Mouse (Mus musculus): ENCODE data around the gene Fam124a. TPM values are rescaled to one million over a fixed set of nuclear protein-coding genes. Genes with fewer than 3 reads are reported as not detected.
A peak's percentile ranks its signal among the peaks of the same experiment; 100 is the strongest.
"Not testable (repeated sequence)": the region's sequence is repeated elsewhere in the genome, so short reads cannot be mapped to it uniquely, and the experiment has no call there.

The Fam124a gene
- polyA plus RNA-seq, 1 experiment from 2014 or later, result 20.9 TPM

DNA sequence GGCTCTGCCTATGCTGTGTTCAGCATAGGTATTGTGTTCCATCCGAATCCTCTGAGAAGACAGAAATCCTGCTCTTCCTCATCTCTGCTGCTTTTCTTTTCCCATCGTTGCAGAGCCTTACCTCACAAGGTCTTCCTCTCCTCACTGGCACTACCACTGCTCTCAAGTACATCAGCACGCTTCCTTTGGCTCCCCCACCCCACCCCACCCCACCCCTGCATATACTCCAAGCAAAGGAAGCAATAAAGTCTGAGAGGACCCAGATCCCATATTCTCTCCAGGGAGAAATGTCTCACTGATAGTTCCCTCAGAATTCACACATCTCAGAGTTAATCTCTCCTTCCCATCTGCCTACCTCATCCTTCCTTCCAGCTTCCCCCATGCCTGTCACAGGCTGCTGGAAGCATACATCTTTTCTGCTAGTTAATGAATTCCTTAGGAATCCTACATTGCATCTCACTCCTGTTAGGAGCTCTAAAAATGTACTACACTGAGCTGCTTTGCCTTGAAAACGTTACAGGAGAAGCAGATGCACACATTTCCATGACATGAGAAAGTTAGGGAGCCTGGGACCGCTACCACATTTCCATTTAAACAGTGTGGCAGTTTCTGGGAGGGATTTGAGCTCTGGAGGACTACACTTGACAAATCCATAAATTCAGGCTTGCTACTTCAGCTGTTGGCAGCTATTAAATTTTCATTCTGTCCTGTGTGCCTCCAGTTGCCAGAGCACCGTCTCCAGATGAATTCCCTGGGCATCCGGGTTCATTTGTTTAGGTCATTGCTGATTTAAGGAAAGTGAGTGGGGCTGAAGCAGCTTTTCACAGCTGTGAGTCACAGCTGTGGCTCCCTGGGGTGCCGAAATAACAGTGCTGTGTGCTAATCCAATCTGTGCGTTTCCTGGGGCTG lies 82.2 kb downstream of the Fam124a start:
- 25% methylated on average over 9 of the region's 9 CpGs for WGBS
- Histone ChIP-seq H3K27me3 (ENCODE audit: control insufficient read depth, insufficient read depth, low read length) (no peaks in the 10 kb centered on the region), H3K9me3 (ENCODE audit: control insufficient read depth, low read length) (no peaks in the 10 kb centered on the region), H3K4me2 (ENCODE audit: low read length) (peak overlapping the region; percentile 42), H3K27ac (replicated peaks; ENCODE audit: low read depth, low read length) (peak overlapping the region; percentile 60), H3K4me1 (ENCODE audit: control insufficient read depth, insufficient read depth, low read length) (peaks cover 16% of the 10 kb centered on the region), H3K4me3 (replicated peaks; ENCODE audit: low read depth, low read length) (no peak overlapping the region), H3K36me3 (ENCODE audit: control insufficient read depth, insufficient read depth, low read length) (no peaks in the 10 kb centered on the region), H3K9ac (replicated peaks; ENCODE audit: low read length) (peak overlapping the region; percentile 23; the same call in 1 of the 2 replicates)
- ATAC-seq (ENCODE audit: low FRiP score, low TSS enrichment), result peak; percentile 24; the same call in 1 of the 2 replicates
- DNase-seq, result peak; percentile 69

DNA sequence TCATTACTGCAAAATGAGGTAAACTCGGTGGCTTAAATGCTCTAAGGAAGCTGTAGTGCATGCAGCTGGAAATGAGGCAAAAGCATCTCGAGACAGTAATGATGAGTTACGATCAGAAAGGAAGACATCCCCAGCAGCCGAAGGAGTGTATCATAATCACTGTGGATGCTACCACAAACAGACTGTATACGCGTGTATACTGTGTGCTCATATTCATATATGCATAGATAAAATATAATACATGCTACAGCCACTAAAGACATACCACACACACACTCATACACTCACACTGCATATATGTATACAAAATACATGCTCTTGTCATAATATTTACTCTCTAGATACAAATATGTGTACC lies 82.8 kb downstream of the Fam124a start:
- WGBS, result 36% methylated on average over 6 of the region's 6 CpGs
- H3K4me2 ChIP-seq (ENCODE audit: low read length), result peak overlapping the region; percentile 42
- H3K36me3 ChIP-seq (ENCODE audit: control insufficient read depth, insufficient read depth, low read length), result no peaks in the 10 kb centered on the region
- H3K27ac ChIP-seq (replicated peaks; ENCODE audit: low read depth, low read length), result peak overlapping the region; percentile 60
- no peak overlapping the region; the same call in 1 of the 2 replicates for H3K9ac ChIP-seq (replicated peaks; ENCODE audit: low read length)
- DNase-seq, result no peak
- H3K9me3 ChIP-seq (ENCODE audit: control insufficient read depth, low read length), result no peaks in the 10 kb centered on the region
- peaks cover 16% of the 10 kb centered on the region for H3K4me1 ChIP-seq (ENCODE audit: control insufficient read depth, insufficient read depth, low read length)
- no peaks in the 10 kb centered on the region for H3K27me3 ChIP-seq (ENCODE audit: control insufficient read depth, insufficient read depth, low read length)
- peak; percentile 50; the same call in 1 of the 2 replicates for ATAC-seq (ENCODE audit: low FRiP score, low TSS enrichment)
- H3K4me3 ChIP-seq (replicated peaks; ENCODE audit: low read depth, low read length), result no peak overlapping the region

GRCm38 (mm10) chr14:62639111-62639510 lies 83.6 kb downstream of the Fam124a start:
- DNase-seq (peak; percentile 12), ATAC-seq (ENCODE audit: low FRiP score, low TSS enrichment) (no peak)
- no peaks in the 10 kb centered on the region for H3K27me3 ChIP-seq (ENCODE audit: control insufficient read depth, insufficient read depth, low read length)
- H3K9me3 ChIP-seq (ENCODE audit: control insufficient read depth, low read length), result no peaks in the 10 kb centered on the region
- H3K4me2 ChIP-seq (ENCODE audit: low read length), result no peak overlapping the region
- 83% methylated on average over 6 of the region's 6 CpGs for WGBS
- no peaks in the 10 kb centered on the region for H3K36me3 ChIP-seq (ENCODE audit: control insufficient read depth, insufficient read depth, low read length)
- H3K27ac ChIP-seq (replicated peaks; ENCODE audit: low read depth, low read length), result no peak overlapping the region
- no peak overlapping the region for H3K9ac ChIP-seq (replicated peaks; ENCODE audit: low read length)
- no peak overlapping the region for H3K4me3 ChIP-seq (replicated peaks; ENCODE audit: low read depth, low read length)
- peaks cover 16% of the 10 kb centered on the region for H3K4me1 ChIP-seq (ENCODE audit: control insufficient read depth, insufficient read depth, low read length)

GRCm38 (mm10) chr14:62639551-62639950 lies 84.0 kb downstream of the Fam124a start:
- Histone ChIP-seq H3K36me3 (ENCODE audit: control insufficient read depth, insufficient read depth, low read length) (no peaks in the 10 kb centered on the region), H3K4me2 (ENCODE audit: low read length) (no peak overlapping the region), H3K27ac (replicated peaks; ENCODE audit: low read depth, low read length) (no peak overlapping the region), H3K27me3 (ENCODE audit: control insufficient read depth, insufficient read depth, low read length) (no peaks in the 10 kb centered on the region), H3K9me3 (ENCODE audit: control insufficient read depth, low read length) (no peaks in the 10 kb centered on the region), H3K9ac (replicated peaks; ENCODE audit: low read length) (no peak overlapping the region), H3K4me3 (replicated peaks; ENCODE audit: low read depth, low read length) (no peak overlapping the region), H3K4me1 (ENCODE audit: control insufficient read depth, insufficient read depth, low read length) (peaks cover 16% of the 10 kb centered on the region)
- 93% methylated on average over 5 of the region's 5 CpGs for WGBS
- DNase-seq, result no peak
- ATAC-seq (ENCODE audit: low FRiP score, low TSS enrichment), result no peak

GRCm38 (mm10) chr14:62640396-62640795 lies 84.9 kb downstream of the Fam124a start:
- H3K36me3 ChIP-seq (ENCODE audit: control insufficient read depth, insufficient read depth, low read length), result no peaks in the 10 kb centered on the region
- no peak overlapping the region for H3K4me2 ChIP-seq (ENCODE audit: low read length)
- H3K9ac ChIP-seq (replicated peaks; ENCODE audit: low read length), result no peak overlapping the region
- H3K27ac ChIP-seq (replicated peaks; ENCODE audit: low read depth, low read length), result no peak overlapping the region
- H3K9me3 ChIP-seq (ENCODE audit: control insufficient read depth, low read length), result no peaks in the 10 kb centered on the region
- DNase-seq, result no peak
- 57% methylated on average over 4 of the region's 4 CpGs for WGBS
- no peaks in the 10 kb centered on the region for H3K27me3 ChIP-seq (ENCODE audit: control insufficient read depth, insufficient read depth, low read length)
- peaks cover 16% of the 10 kb centered on the region for H3K4me1 ChIP-seq (ENCODE audit: control insufficient read depth, insufficient read depth, low read length)
- H3K4me3 ChIP-seq (replicated peaks; ENCODE audit: low read depth, low read length), result no peak overlapping the region
- ATAC-seq (ENCODE audit: low FRiP score, low TSS enrichment), result no peak

GRCm38 (mm10) chr14:62642368-62642767 lies 86.8 kb downstream of the Fam124a start:
- ATAC-seq (ENCODE audit: low FRiP score, low TSS enrichment); H3K27ac ChIP-seq (replicated peaks; ENCODE audit: low read depth, low read length); H3K27me3 ChIP-seq (ENCODE audit: control insufficient read depth, insufficient read depth, low read length); H3K36me3 ChIP-seq (ENCODE audit: control insufficient read depth, insufficient read depth, low read length); H3K4me3 ChIP-seq (replicated peaks; ENCODE audit: low read depth, low read length); H3K9me3 ChIP-seq (ENCODE audit: control insufficient read depth, low read length); DNase-seq; H3K4me2 ChIP-seq (ENCODE audit: low read length); H3K9ac ChIP-seq (replicated peaks; ENCODE audit: low read length): not testable (repeated sequence)
- WGBS, result 96% methylated on average over 6 of the region's 7 CpGs
- peaks cover 15% of the 10 kb centered on the region for H3K4me1 ChIP-seq (ENCODE audit: control insufficient read depth, insufficient read depth, low read length)

DNA sequence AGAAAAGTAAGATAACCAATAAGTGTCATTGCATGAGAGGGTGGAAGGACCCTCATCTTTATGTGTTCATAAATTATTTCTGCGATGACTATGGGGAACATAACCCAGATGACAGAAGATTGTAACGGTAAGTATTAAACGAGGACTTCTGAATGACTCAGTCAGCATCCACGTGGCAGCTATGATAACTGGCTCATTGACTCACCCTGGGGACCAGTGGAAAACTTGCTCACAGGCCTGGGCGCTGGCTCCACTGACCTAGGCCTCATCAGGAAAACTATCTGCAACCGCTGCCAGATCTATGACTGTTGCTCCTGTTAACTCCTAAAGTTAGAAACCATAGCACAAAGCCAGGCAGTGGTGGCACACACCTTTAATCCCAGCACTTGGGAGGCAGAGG lies 92.9 kb downstream of the Fam124a start:
- no peaks in the 10 kb centered on the region for H3K9me3 ChIP-seq (ENCODE audit: control insufficient read depth, low read length)
- H3K27ac ChIP-seq (replicated peaks; ENCODE audit: low read depth, low read length), result no peak overlapping the region
- H3K9ac ChIP-seq (replicated peaks; ENCODE audit: low read length), result no peak overlapping the region
- no peaks in the 10 kb centered on the region for H3K36me3 ChIP-seq (ENCODE audit: control insufficient read depth, insufficient read depth, low read length)
- no peaks in the 10 kb centered on the region for H3K4me1 ChIP-seq (ENCODE audit: control insufficient read depth, insufficient read depth, low read length)
- H3K27me3 ChIP-seq (ENCODE audit: control insufficient read depth, insufficient read depth, low read length), result no peaks in the 10 kb centered on the region
- H3K4me2 ChIP-seq (ENCODE audit: low read length), result no peak overlapping the region
- no peak overlapping the region for H3K4me3 ChIP-seq (replicated peaks; ENCODE audit: low read depth, low read length)
- no peak for DNase-seq
- no peak for ATAC-seq (ENCODE audit: low FRiP score, low TSS enrichment)
- WGBS, result 87% methylated on average over 6 of the region's 6 CpGs

DNA sequence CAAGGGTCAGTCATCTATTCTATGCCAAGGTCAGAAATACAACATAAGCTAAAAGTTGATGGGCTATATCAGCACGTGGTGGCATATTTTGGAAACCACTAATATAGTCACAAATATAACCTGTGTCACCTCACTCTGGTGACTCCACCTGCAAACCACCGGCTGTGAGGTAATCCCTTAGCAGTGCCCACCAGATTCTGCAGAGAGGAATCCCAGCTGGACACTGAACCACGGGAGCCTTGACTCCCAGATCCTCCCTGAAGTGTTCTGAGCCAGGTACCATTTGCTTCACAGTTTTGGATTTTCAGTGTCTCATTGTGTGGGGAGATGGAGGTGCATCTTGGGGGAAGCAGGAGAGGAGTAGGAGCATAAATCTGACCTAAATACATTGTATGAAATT lies 94.8 kb downstream of the Fam124a start:
- Histone ChIP-seq H3K4me1 (ENCODE audit: control insufficient read depth, insufficient read depth, low read length) (no peaks in the 10 kb centered on the region), H3K27me3 (ENCODE audit: control insufficient read depth, insufficient read depth, low read length) (no peaks in the 10 kb centered on the region), H3K4me2 (ENCODE audit: low read length) (no peak overlapping the region), H3K9me3 (ENCODE audit: control insufficient read depth, low read length) (no peaks in the 10 kb centered on the region), H3K27ac (replicated peaks; ENCODE audit: low read depth, low read length) (no peak overlapping the region), H3K4me3 (replicated peaks; ENCODE audit: low read depth, low read length) (no peak overlapping the region), H3K36me3 (ENCODE audit: control insufficient read depth, insufficient read depth, low read length) (no peaks in the 10 kb centered on the region), H3K9ac (replicated peaks; ENCODE audit: low read length) (no peak overlapping the region)
- ATAC-seq (ENCODE audit: low FRiP score, low TSS enrichment) (no peak), DNase-seq (no peak)
- 65% methylated on average over 3 of the region's 3 CpGs for WGBS

GRCm38 (mm10) chr14:62651771-62652170 lies 96.2 kb downstream of the Fam124a start:
- Histone ChIP-seq H3K9ac (replicated peaks; ENCODE audit: low read length) (no peak overlapping the region), H3K4me3 (replicated peaks; ENCODE audit: low read depth, low read length) (no peak overlapping the region), H3K27ac (replicated peaks; ENCODE audit: low read depth, low read length) (no peak overlapping the region), H3K9me3 (ENCODE audit: control insufficient read depth, low read length) (no peaks in the 10 kb centered on the region), H3K27me3 (ENCODE audit: control insufficient read depth, insufficient read depth, low read length) (no peaks in the 10 kb centered on the region), H3K4me1 (ENCODE audit: control insufficient read depth, insufficient read depth, low read length) (no peaks in the 10 kb centered on the region), H3K36me3 (ENCODE audit: control insufficient read depth, insufficient read depth, low read length) (no peaks in the 10 kb centered on the region), H3K4me2 (ENCODE audit: low read length) (no peak overlapping the region)
- 97% methylated on average over 3 of the region's 3 CpGs for WGBS
- no peak for ATAC-seq (ENCODE audit: low FRiP score, low TSS enrichment)
- no peak for DNase-seq

All from midbrain, embryonic 14.5 days (tissue).